Mouse (Mus musculus): Measurements from ENCODE around the gene Tor3a. TPM values are rescaled to one million over a fixed set of nuclear protein-coding genes. Genes with fewer than 3 reads are reported as not detected.

Tor3a gene
- polyA plus RNA-seq, 1 experiment from 2014 or later = 5.9 TPM

Other genes starting within 250 kb of the Tor3a start
- 12.3 and 12.6 TPM in 2 replicates for gene Soat1, start 200.0 kb downstream of the Tor3a start, polyA plus RNA-seq (2015; fragmentation: Nextera tagmentation; extraction: Ambion mirVana)
- 0.52 and 0.79 TPM in 2 replicates for gene Gm10031, start 150.3 kb downstream of the Tor3a start, polyA plus RNA-seq (2015; fragmentation: Nextera tagmentation; extraction: Ambion mirVana)
- gene Abl2, start 115.6 kb downstream of the Tor3a start, polyA plus RNA-seq (2015; fragmentation: Nextera tagmentation; extraction: Ambion mirVana) = 5.8 and 6.7 TPM in 2 replicates
- 27.0 and 27.9 TPM in 2 replicates for gene Fam20b, start 44.7 kb upstream of the Tor3a start, polyA plus RNA-seq (2015; fragmentation: Nextera tagmentation; extraction: Ambion mirVana)
- 3.0 and 4.4 TPM in 2 replicates for gene Angptl1, start 164.2 kb upstream of the Tor3a start, polyA plus RNA-seq (2015; fragmentation: Nextera tagmentation; extraction: Ambion mirVana)

Measured in hindbrain, embryonic 13.5 days (tissue).